Mouse (Mus musculus): ENCODE data around the gene Lrfn4.

Gene Lrfn4

GRCm38 (mm10) chr19:4570237-4570613, 45.2 kb downstream of the Lrfn4 start:
- DNase-seq (ENCODE audit: low spot score in 2 of 2), result no peak

DNA sequence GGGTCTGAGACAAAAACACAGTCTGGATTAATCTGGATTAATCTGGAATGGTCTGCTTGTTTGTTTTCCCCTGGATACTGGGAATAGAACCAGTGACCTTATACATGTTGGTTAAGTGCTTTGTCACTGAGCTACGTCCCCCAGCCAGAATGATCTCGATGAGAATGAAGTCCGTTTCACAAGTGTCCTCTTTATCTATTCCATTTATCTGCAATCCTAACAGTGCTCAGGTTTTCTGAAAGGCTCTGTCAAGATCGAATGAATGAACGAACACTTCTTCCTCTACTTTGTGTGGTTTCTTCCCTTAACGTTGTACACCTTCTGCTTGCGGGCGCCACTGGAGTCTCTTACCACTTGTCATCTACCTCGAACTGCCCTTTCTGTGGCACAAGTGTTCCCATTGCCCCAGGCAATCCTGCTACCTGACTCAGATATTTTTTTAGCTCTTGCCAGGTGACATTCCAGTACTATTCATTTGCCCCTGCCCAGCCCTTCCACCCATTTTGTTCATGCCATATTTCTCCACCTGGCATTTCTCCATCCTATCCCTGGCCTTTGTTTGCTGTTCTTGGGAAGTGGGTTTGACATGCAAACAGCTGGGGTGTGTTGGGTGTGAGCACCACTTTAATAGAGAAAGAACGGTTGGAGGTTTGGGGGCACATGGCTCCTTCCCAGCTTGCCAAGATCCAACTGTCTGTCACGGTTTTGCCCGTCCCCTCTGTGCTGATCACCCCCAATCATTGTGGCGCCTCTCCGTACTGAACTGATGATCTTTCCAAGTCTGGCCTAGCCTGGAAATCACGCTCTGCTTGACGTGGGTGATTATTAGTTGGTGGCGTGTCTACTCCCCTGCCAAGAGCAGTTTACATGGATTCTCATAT, 45.9 kb downstream of the Lrfn4 start:
- DNase-seq (ENCODE audit: low spot score in 2 of 2), result no peak

DNA sequence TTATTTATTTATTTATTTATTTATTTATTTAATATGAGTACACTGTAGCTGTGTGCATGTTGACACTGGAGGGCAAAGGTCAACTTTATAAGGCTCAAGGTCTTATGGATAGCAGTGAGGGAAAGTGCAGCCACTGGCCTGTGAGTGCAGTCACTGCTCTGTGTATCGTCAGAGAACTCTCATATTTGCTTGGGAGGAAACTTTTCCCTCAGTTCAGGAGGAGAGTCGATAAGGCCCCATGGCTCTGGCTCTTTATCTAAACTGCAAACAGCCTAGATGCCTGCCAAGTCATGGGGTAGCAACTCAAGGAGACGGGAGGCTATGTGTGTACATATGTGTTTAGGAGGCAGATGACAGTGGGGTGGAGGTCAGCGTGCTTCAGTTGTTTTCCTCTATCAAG, 46.6 kb downstream of the Lrfn4 start:
- DNase-seq (ENCODE audit: low spot score in 2 of 2), result no peak

DNA sequence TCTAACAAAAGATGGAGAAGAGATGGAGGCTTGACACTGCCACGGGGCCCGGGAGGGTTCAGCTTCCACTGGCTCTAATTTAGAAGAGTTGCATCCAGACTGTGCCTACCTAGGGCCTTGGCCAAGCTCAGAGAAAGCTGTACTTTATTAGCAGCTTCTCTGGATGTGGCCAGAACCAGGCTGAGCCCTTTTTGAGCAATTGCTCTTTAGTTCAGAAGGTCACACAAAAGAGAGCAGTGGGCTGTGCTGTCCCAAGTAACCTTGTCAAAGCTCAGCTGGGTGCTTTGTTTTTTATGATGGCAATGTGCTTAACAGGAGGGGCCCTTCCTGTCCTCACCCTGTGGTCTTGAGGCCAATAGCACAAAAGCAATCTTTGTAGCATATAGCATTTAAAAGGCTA, 47.8 kb downstream of the Lrfn4 start:
- DNase-seq (ENCODE audit: low spot score in 2 of 2), result no peak

DNA sequence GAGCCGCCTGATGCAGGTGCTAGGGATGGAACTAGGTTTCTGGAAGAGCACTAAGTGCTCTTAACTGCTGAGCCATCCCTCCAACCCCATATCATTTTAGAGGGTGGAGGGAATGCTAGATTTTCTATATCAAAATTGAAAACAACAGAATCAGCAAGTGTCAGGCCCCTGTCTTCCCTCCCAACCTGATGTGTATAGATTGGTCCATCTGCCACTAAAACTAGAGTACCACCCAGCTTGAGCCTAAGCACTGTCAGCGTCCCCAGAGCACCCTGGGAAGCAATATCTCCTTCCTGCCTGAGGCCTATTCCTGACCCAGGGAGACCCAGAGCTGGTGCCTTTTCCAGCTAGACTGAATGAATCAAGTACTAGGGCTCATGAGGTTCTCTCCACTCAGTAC, 48.6 kb downstream of the Lrfn4 start:
- DNase-seq (ENCODE audit: low spot score in 2 of 2), result no peak

- DNase-seq (ENCODE audit: low spot score in 2 of 2), result no peak
Measured at GRCm38 (mm10) chr19:4565678-4566077, 49.8 kb downstream of the Lrfn4 start.
